Mouse (Mus musculus): ENCODE results near the gene Dglucy.

Gene Dglucy

DNA sequence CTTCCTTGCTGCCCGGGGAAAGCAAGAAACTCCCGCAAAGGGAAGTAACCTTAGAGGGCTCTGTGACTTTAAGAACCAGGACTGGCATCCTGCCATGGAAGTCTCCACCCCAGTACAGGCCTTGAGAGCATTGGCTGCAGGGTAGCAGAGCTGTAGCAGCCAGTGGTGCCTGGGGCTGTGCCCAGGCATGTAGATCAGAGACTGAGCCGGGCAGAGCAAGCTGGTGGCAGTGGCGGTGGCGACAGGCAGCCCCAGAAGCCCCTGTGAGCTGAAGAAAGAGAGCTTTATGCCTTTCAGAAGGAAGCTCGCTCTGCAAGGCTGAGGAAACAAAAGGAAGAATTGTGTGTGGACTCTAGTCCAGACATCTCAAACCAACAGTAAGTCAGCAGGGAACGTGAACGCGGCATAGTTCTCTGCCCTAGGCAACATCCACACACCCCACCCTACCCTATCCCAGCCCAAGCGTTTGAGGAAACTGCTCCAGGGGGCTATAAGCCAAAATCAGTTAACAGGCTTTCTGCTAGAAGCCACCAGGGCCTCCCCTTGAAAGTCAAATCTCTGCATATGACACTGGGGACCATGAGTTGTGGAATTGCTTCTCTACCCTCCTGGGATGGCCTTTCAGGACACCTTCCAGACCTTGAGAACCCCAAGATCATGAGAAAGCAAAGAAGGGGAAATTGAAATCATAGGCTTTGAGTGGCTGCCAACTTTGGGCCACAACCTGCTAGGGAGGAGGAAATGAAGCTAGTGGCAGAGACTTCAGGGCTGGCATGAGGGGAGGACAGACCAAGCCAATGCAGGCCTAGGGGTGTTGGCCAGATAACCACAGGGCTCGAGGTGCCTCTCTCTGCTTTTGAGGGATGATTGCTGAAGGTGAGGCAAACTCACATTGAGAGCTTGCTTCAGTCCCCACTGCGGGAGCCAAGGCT, at the start of gene Dglucy:
Gene Dglucy (plus strand): TSS at position 124 of the 932 bp plus-strand sequence.
- peak; percentile 81 for DNase-seq

GRCm38 (mm10) chr12:100735156-100735555, 43.7 kb upstream of the Dglucy start:
- no peak for DNase-seq

DNA sequence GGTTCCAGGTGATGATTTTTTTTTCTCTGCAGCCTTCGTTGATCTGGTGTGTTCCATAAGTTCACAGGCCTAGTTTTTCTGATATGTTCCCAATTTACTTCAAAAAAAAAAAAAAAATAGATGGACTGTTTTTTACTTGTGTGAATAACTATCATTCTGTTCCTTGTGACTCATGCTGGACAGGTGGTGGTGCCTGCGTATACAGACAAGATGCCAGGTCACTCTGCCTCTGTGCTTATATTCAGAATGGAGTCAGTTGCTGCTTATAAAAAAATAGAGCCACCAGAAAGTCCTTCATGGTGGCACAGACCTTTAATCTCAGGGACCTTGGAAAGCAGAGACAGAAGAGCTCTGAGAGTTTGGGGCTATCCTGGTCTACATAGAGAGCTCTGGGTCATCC, 43.3 kb upstream of the Dglucy start:
- DNase-seq = no peak

DNA sequence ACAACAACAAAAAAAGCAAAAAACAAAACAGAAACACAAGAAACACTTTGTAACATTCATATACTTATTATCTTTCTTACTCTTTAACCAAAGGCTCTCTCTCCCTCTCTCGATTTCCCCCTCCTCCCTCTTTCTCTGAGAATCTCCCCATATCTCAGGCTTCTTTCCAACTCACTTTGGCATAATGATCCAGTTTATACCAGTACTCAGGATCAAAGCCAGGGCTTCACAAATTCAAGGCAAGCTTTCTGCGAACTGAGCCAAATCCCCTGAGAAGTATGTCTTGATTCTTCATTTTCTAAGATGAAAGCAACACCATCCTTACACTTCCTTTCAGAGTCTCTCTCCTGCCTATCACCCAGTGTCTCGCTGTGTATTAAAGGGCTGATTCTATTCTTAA, 40.4 kb upstream of the Dglucy start:
- DNase-seq = no peak

DNA sequence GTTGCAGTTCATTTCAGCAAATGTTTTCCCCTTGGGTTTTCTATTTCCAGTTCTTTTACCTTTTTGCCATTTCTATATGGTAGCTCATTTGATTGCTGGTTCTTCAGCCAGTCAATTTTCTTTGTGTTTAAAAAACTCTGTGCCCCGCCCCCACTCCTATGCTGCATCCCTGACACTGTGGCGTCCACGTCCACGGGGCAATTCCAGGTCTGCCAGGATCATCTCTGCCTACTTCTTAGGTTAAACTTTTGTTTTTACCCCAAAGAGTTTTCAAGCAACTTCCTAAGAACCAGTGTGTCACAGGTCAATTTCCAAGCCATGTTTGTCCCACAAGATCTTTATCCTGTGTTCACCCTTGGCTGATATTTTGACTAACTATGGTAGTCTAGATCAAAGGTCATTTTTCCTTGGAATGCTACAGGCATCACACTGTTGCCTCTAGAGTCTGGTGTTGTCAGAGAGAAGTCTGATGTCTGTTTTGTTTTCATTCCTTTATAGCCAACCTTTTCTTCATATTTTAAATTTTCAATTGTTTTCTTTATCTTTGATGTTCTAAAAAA, 39.8 kb upstream of the Dglucy start:
- no peak for DNase-seq

- no peak for DNase-seq
Measured at GRCm38 (mm10) chr12:100740313-100740712, 38.5 kb upstream of the Dglucy start.

GRCm38 (mm10) chr12:100742468-100742867, 36.4 kb upstream of the Dglucy start:
- DNase-seq = no peak

DNA sequence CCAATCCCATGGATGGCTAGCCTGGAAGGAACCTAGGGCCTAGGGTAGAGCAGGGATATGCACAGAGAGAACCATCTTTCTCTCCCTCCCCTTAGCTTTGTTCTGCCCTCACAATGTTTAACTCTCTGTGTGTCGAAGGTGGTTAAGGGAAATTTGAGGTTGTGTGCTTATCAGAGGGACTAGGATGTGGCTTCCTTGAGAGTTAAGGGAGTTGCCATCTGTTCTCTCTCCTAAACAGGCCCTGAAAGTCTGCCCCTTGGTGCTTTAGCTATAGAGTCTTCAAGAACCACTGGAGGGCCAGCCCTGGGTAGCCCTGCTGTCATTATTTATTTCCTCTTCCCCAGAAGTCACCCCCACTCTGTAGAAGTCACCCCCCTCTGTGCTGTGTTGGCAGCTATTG, 25.9 kb upstream of the Dglucy start:
- DNase-seq = no peak

GRCm38 (mm10) chr12:100753716-100754115, 25.1 kb upstream of the Dglucy start:
- no peak for DNase-seq

DNA sequence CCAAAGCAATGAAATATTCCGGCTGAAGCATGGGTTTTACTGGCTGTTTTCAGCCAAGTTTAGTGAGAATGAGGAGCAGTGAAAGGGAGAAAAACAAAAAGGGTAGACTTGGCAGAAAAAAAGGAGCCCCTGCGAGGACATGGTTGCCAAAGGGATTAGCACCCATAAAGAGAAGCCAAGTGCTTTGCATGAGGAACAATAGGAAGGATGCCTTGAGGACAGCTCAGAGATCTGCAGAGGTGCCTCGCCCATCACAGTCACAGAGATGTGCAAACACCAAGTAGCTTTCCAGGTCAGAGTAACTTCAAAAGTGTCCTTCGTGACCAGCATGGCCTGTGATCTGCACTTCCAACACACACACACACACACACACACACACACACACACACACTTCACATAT, 21.4 kb upstream of the Dglucy start:
- DNase-seq = no peak

GRCm38 (mm10) chr12:100762663-100763425, 16.0 kb upstream of the Dglucy start:
- DNase-seq = no peak

DNA sequence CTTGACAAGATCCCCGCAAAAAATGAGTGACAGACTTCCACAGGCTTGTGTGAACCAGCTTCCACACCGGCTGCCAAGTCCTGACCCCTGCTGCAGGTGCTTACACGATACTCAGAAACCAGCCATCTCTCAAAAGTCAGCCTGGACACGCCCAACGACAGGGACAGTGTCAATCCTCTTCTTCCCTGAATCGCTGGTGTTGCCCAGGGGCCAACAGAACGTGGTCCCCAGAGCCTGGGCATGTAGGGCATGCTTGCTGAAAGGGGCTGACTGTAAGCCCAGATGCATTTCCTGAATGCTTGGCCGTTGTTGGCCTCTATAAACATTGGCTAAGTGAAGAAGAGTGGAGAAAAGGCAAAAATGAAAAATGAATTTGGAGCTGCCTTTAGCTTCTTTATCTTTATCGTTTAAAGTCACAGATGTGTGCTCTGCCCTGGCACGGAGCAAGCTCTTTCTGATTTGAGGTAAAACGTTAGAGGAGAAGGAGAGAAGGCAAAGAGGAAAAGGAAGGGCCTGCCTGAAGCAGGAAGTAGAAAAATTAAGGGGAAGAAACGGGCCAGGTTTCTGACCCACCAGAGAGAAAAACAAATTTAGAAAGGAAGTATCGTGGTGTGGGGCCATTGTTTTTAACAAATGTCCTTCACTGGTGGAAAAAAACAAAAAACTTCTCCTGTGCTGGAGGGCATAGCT, 14.4 kb upstream of the Dglucy start:
- DNase-seq = no peak

GRCm38 (mm10) chr12:100769871-100770270, 9.0 kb upstream of the Dglucy start:
- no peak for DNase-seq

- DNase-seq = no peak
Measured at GRCm38 (mm10) chr12:100770765-100771164, 8.1 kb upstream of the Dglucy start.

GRCm38 (mm10) chr12:100772230-100772984, 6.5 kb upstream of the Dglucy start:
- DNase-seq = peak; percentile 62

GRCm38 (mm10) chr12:100774756-100775155, 4.1 kb upstream of the Dglucy start:
- DNase-seq = no peak

GRCm38 (mm10) chr12:100775291-100775690, 3.6 kb upstream of the Dglucy start:
- DNase-seq = no peak

GRCm38 (mm10) chr12:100775911-100776581, 2.8 kb upstream of the Dglucy start:
- no peak for DNase-seq

- DNase-seq = no peak
Measured at GRCm38 (mm10) chr12:100776991-100777390, 1.9 kb upstream of the Dglucy start.

DNA sequence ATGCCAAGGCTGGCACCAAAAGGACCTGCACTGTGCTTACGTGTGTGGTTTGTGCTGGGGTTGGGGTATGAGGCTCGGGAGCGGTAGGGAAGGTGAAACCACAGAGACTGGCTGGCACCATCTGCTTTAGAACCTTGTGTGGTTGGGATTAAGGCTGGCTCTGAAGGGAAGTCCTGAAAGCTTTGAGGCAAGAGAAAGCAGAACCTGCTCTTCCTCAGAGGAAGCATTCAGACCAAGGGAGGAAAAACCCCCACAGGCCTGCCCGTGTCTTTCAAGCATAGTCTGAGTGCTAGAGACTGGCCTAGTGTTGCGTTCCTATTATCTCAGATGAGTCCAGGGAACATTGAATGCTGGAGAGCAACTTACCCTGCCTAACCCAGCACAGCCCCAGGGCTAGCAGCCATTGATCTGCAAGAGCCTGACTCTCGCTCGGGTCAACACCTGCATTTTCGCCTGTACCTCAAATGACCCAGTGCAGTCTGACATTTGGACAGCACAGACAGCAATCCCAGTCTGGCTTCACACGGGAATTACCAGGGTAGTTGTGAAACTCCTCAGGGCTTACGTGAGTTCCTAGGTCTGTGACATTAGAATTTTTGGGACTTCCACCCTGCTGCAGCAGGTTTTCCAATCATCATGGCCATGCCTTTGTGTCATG, 452 bp upstream of the Dglucy start:
- DNase-seq = no peak

- no peak for DNase-seq
Measured at GRCm38 (mm10) chr12:100780416-100780815, 1.6 kb downstream of the Dglucy start.
